Mouse (Mus musculus) liver, embryonic 14.5 days (tissue): ENCODE data around the gene Rasgef1b. TPM values are rescaled to one million over a fixed set of nuclear protein-coding genes. Genes with fewer than 3 reads are reported as not detected.

ENCODE experiments used
- ATAC-seq: fragments of 200-750 bp; cut with Nextera tagmentation; 2 replicates; pipeline ENCODE4 v1.8.0; 2017; ENCODE audit warnings: moderate number of reproducible peaks, mild to moderate bottlenecking, moderate library complexity; ENCODE audit not compliant: insufficient read depth
- DNase-seq, 3 experiments: peaks; one replicate each; pipeline ENCODE4 v3.0.0-alpha.2; 2012 to 2013; ENCODE audit warnings: low read depth in 3 of 3, low spot score in 3 of 3
- H3K27ac ChIP-seq: fragments of 300-500 bp; sonication (generic); 2 replicates; pipeline ENCODE4 v1.5.1; 2014; ENCODE audit warnings: moderate library complexity, mild to moderate bottlenecking, control low read depth, inconsistent platforms
- H3K27me3 ChIP-seq: fragments of 300-500 bp; sonication (generic); 2 replicates; pipeline ENCODE4 v1.6.1; 2014; ENCODE audit warnings: mild to moderate bottlenecking, low read length, moderate library complexity; ENCODE audit not compliant: control insufficient read depth, insufficient read depth
- H3K36me3 ChIP-seq: fragments of 300-500 bp; sonication (generic); replicated peaks from 2 replicates; pipeline ENCODE4 v1.6.1; 2014; ENCODE audit warnings: low read depth; ENCODE audit not compliant: control insufficient read depth, insufficient read depth
- H3K4me1 ChIP-seq, 2 experiments: fragments of 200-500 bp in 1 of 2; fragments of 300-500 bp in 1 of 2; sonication (generic) in 1 of 2; replicated peaks; 2 replicates each; pipeline ENCODE4 v1.6.1; 2012 to 2014; ENCODE audit warnings: antibody characterized with exemption in 1 of 2, inconsistent platforms in 1 of 2, low read length in 1 of 2; ENCODE audit not compliant: control insufficient read depth in 2 of 2, insufficient read depth in 2 of 2
- H3K4me2 ChIP-seq: fragments of 300-500 bp; sonication (generic); 2 replicates; pipeline ENCODE4 v1.6.1; 2014; ENCODE audit warnings: low read depth, mild to moderate bottlenecking, control low read depth, moderate library complexity
- H3K4me3 ChIP-seq, 2 experiments: fragments of 200-500 bp in 1 of 2; fragments of 300-500 bp in 1 of 2; sonication (generic) in 1 of 2; 2 replicates each; pipeline ENCODE4 v1.5.1; 2012 to 2014; ENCODE audit warnings: low read depth in 2 of 2, low read length in 2 of 2, mild to moderate bottlenecking in 2 of 2, control low read depth in 1 of 2, inconsistent platforms in 1 of 2, moderate library complexity in 1 of 2; ENCODE audit not compliant: insufficient read depth in 1 of 2
- H3K9ac ChIP-seq: fragments of 300-500 bp; sonication (generic); replicated peaks from 2 replicates; pipeline ENCODE4 v1.6.1; 2014; ENCODE audit warnings: mild to moderate bottlenecking, control low read depth, moderate library complexity
- H3K9me3 ChIP-seq: fragments of 300-500 bp; sonication (generic); 2 replicates; pipeline ENCODE4 v1.6.1; 2016; ENCODE audit warnings: low read length, mixed read lengths; ENCODE audit not compliant: control insufficient read depth
- CTCF ChIP-seq: IDR thresholded peaks from 2 replicates; pipeline ENCODE4 v1.5.1; 2016; ENCODE audit warnings: antibody characterized with exemption, low read depth, control low read depth
- EP300 ChIP-seq: IDR thresholded peaks from 2 replicates; pipeline ENCODE4 v1.6.1; 2016; ENCODE audit warnings: antibody characterized with exemption, low read depth
- WGBS: fragments of 180-500 bp; shearing (Covaris S2); extraction: QIAGEN DNeasy Blood & Tissue Kit; methylation state at CpG from one replicate; pipeline ENCODE4 v1.1.7; 2014; ENCODE audit not compliant: insufficient replicate concordance; 5-methylcytosine and 5-hydroxymethylcytosine counted together
- polyA plus RNA-seq, 2 experiments: library from polyadenylated mRNA; depleted of rRNA in 1 of 2; stranded (reverse) in 1 of 2; unstranded in 1 of 2; fragments of >200 nt; fragmentation: Nextera tagmentation in 1 of 2; extraction: Ambion mirVana in 1 of 2; gene quantifications; 2 replicates each; pipeline versions ENCODE4 v1.2.1 to v1.2.3; 2012 to 2014

The Rasgef1b gene
- polyA plus RNA-seq, 2 experiments, result 2.8 to 4.2 TPM

- ATAC-seq, result no peak
- DNase-seq, result no peak
Measured at GRCm38 (mm10) chr5:99277536-99277935, 451.3 kb downstream of the Rasgef1b start.

GRCm38 (mm10) chr5:99274119-99274563 is 454.7 kb downstream of the Rasgef1b start:
- no peak overlapping the region for H3K27ac ChIP-seq
- peaks cover 0 to 2% of the 10 kb centered on the region in 2 experiments; a peak in 2 of 4 replicates for H3K4me1 ChIP-seq
- TF ChIP-seq EP300 (no peak), CTCF (no peak)
- no peak overlapping the region for H3K9ac ChIP-seq
- no peaks in the 10 kb centered on the region for H3K9me3 ChIP-seq
- no peak overlapping the region for H3K4me3 ChIP-seq
- 55% methylated on average over 12 of the region's 12 CpGs for WGBS
- DNase-seq (no peak), ATAC-seq (no peak)
- H3K4me2 ChIP-seq, result no peak overlapping the region
- no peaks in the 10 kb centered on the region for H3K27me3 ChIP-seq
- no peaks in the 10 kb centered on the region for H3K36me3 ChIP-seq

More at GRCm38 (mm10) chr5:99277536-99277935, 451.3 kb downstream of the Rasgef1b start:
- Histone ChIP-seq H3K4me2 (no peak overlapping the region), H3K9me3 (no peaks in the 10 kb centered on the region), H3K27me3 (no peaks in the 10 kb centered on the region), H3K9ac (no peak overlapping the region), H3K4me3 (no peak overlapping the region), H3K4me1 (peaks cover 0 to 4% of the 10 kb centered on the region in 2 experiments; a peak in 2 of 4 replicates), H3K27ac (no peak overlapping the region), H3K36me3 (no peaks in the 10 kb centered on the region)
- no peak for TF ChIP-seq CTCF
- TF ChIP-seq EP300, result no peak
- WGBS, result 59% methylated on average over 9 of the region's 9 CpGs

GRCm38 (mm10) chr5:99271531-99271930 is 457.3 kb downstream of the Rasgef1b start:
- 46% methylated on average over 1 of the region's 1 CpGs for WGBS
- H3K27me3 ChIP-seq, result no peaks in the 10 kb centered on the region
- H3K36me3 ChIP-seq, result no peaks in the 10 kb centered on the region
- no peak for DNase-seq
- no peaks in the 10 kb centered on the region for H3K4me1 ChIP-seq
- no peak overlapping the region for H3K4me2 ChIP-seq
- ATAC-seq, result no peak
- no peak for TF ChIP-seq EP300
- TF ChIP-seq CTCF, result no peak
- no peaks in the 10 kb centered on the region for H3K9me3 ChIP-seq
- no peak overlapping the region for H3K4me3 ChIP-seq
- no peak overlapping the region for H3K9ac ChIP-seq
- no peak overlapping the region for H3K27ac ChIP-seq

- H3K4me3 ChIP-seq, result no peak overlapping the region
- no peak overlapping the region for H3K4me2 ChIP-seq
- H3K27me3 ChIP-seq, result no peaks in the 10 kb centered on the region
- H3K27ac ChIP-seq, result no peak overlapping the region
- DNase-seq (no peak), ATAC-seq (no peak)
- H3K4me1 ChIP-seq, result no peaks in the 10 kb centered on the region
- no peak overlapping the region for H3K9ac ChIP-seq
- TF ChIP-seq EP300 (no peak), CTCF (no peak)
- H3K9me3 ChIP-seq, result no peaks in the 10 kb centered on the region
- no peaks in the 10 kb centered on the region for H3K36me3 ChIP-seq
- WGBS, result 53% methylated on average over 2 of the region's 2 CpGs
Measured at GRCm38 (mm10) chr5:99269131-99269530, 459.7 kb downstream of the Rasgef1b start.

GRCm38 (mm10) chr5:99267338-99267737 is 461.5 kb downstream of the Rasgef1b start:
- Histone ChIP-seq H3K36me3 (no peaks in the 10 kb centered on the region), H3K4me1 (peaks cover 0 to 2% of the 10 kb centered on the region in 2 experiments; a peak in 1 of 4 replicates), H3K9me3 (no peaks in the 10 kb centered on the region), H3K4me3 (no peak overlapping the region), H3K9ac (no peak overlapping the region), H3K4me2 (no peak overlapping the region), H3K27ac (no peak overlapping the region), H3K27me3 (no peaks in the 10 kb centered on the region)
- TF ChIP-seq CTCF (no peak), EP300 (no peak)
- DNase-seq (no peak), ATAC-seq (no peak)
- WGBS, result 26% methylated on average over 5 of the region's 5 CpGs
